Mouse (Mus musculus): ENCODE data around the gene Elmod2.
"Not testable (repeated sequence)": the region's sequence is repeated elsewhere in the genome, so short reads cannot be mapped to it uniquely, and the experiment has no call there.

The Elmod2 gene

GRCm38 (mm10) chr8:83331899-83332697 is at the start of gene Elmod2:
TSS of gene Elmod2 (minus strand) at chr8:83332486.
- peak; percentile 99 for DNase-seq

GRCm38 (mm10) chr8:83381016-83381415 is 48.7 kb upstream of the Elmod2 start:
- no peak for DNase-seq

DNA sequence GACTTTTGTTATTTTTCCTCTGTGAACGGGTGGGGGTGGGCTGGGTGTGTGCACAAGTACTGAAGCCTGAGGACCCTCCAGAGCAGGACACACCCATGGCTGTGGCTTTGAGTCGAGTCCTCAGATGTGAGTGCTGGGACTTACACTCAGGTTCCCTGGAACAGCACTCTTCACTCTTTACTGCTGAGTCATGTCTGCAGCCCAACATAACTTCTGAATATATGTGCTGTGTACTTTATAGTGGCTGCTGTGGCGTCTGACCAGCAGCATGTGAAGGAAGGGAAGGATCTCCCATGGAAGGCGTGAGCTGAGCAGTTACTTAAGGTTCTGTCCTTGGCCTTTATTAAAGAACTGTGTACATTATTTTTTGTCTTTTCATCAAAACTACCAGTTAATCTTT is 47.9 kb upstream of the Elmod2 start:
- DNase-seq, result no peak

DNA sequence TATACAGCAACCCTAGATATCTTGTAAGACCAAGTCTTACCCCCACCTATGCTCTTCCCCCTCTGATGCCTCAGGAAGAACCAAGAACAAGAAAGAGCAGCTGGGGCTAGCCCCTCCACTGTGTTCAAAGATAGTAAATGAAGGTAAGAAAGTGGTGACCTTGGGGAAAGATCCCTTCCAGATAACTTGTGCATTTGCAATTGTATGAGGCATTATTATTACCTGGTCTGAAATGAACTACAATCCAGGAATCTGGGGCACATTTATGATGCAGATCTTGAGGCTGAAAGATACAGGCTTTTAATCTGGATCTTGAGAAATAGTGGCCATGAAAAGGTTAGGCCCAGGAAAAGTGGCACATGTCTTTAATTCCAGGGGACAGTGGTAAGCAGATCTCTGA is 44.9 kb upstream of the Elmod2 start:
- no peak for DNase-seq

DNA sequence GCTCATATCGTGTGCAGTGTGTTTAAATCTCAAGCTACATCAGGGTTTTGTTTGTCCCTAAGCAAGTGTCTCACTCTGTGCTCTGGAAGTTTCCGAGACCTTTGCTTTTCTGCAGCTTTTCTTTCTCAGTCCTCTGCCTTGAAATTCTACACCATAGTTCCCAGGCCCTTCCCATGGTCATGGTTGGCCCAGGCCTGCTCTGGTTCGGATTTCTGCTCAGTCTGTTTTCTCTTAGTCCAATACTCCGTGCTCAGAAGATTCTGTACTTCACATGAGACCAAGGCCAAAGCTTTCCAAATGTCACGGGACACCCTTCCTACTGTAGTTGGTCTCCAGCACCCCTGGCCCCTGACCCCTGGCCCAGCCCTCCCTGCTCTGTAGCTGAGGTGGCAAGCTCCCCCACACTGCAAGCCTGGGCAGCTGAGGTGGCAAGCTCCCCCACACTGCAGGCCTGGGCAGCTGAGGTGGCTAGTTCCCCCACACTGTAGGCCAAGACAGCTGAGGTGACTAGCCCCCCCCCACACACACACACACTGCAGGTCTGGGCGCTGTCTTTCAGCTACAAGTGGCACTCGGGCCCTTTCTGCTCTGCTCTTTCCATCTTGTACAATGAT is 31.0 kb upstream of the Elmod2 start:
- DNase-seq, result no peak

GRCm38 (mm10) chr8:83351315-83351714 is 19.0 kb upstream of the Elmod2 start:
- DNase-seq, result no peak

DNA sequence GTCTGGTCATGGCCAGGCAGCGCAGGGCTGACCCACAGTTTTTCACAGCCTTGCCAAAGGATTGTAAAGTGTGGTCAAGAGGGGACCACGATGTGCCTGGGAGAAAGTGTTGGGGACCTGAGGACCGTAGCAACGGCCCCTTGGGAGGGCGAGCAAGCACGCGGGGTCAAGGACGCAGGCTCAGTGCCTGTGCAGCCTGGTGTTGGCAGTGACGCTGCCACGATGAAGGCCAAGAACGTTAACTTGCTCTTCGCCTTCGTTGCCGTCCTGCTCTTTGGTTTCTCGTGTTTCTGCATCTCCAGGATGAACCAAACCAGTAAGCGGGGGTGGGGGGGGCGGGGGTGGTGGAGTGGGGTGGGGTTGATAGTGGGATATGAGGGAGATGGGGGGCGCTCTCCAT is 16.0 kb upstream of the Elmod2 start, which contains the start of gene Mgat4d:
Mgat4d (plus strand) TSS at position 209 of the 400 bp plus-strand sequence.
- no peak for DNase-seq

DNA sequence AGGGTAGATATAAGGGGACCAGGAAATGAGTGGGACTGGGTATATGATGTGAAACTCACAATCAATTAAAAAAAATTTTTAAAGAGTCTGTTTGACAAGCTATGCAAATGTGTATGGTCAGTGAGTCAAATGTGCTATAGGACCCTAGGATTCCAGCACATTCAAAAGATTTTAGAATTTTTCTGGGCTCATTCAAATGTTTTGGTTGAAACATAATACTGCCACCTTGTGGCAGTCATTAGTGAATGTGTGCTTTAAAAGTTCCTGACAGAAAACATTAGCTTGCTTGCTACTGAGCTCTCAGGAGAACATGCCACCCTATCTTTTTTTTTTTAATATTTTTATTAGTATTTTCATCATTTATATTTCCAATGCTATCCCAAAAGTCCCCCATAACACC is 10.4 kb upstream of the Elmod2 start:
- peak; percentile 14 to 30 for DNase-seq

GRCm38 (mm10) chr8:83342076-83342475 is 9.8 kb upstream of the Elmod2 start:
- no peak for DNase-seq

DNA sequence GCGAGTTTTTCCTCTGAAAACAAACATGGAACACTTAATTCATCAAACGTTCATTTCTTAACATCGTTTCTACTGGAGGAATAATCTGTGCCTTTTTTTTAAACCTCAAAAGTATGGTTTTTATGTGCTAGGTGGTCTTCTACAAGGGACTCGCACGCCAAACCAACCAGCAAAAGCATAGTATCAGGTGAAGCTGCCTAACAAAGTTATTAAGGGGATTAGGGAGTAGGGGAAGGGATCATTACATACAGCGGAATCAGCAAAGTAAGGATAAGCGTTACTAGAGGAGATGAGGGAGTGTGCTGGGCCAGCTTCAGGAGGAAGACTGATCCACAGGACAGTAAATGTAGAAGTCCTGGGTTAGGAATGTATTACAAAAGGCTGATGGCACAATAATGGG is 578 bp upstream of the Elmod2 start:
- DNase-seq, result peak in 1 of 2 experiments; percentile 9

GRCm38 (mm10) chr8:83331567-83331898 is 753 bp downstream of the Elmod2 start:
- peak in 1 of 2 experiments; percentile 46 for DNase-seq

- DNase-seq, result no peak
These were observed 4.4 kb downstream of the Elmod2 start for GRCm38 (mm10) chr8:83327889-83328288.

DNA sequence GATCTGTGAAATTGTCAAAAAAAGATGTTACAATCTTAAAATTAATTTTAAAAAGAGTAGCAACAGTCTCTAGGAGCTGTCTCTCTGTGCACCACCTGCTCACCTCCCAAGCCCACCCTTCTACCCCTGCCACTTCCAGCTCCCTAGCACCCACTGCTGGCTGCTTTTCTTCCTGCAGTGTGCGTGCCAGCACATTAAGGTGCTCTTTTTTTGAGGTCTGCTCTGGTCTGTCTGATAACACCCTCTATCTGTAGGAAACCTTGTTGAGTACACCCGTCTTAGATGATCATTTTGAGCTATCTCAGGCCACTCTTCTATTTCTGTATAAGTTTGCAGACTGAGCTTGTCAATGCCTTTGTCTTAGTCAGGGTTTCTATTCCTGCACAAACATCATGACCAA is 9.2 kb downstream of the Elmod2 start:
- DNase-seq, result peak in 1 of 2 experiments; percentile 37

GRCm38 (mm10) chr8:83322374-83322773 is 9.9 kb downstream of the Elmod2 start:
- no peak for DNase-seq

DNA sequence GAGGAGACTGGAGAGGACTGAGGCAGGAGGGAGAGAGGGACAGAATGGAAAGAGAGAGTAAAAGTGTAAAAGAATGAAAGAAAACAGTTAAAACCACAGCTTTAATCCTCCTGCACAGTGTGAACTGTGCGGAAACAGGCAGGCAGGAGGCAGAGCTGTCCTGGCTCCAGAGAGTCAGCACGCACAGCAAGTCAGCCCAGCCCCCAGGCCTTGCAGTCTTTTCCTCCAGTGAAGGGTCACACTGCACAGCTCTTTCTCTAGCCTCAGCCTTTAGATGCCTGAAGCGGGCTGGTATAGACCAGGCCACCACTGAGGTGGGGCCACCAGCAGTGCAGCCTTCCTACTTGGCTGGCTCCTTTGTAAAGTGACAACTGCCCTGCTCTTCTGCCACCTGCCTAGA is 11.7 kb downstream of the Elmod2 start:
- DNase-seq, result no peak

DNA sequence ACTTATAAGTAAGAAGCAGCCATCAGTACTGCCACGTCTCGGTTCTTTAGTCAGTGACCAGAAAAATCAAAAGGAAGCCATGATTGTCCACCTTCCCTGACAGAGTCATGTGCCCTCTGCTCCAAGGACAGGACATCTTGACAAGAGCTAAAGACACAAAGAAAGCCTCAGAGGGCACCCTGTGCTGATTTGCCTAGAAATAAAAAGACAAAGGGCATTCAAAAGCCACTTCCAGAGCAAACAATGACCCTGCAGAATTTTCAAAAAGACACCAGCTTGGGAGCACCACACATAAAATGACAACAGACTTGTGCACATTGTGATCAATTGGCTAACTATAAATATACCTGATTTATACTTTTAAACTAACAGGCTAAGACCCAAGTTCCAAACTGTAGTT is 16.6 kb downstream of the Elmod2 start:
- no peak for DNase-seq

DNA sequence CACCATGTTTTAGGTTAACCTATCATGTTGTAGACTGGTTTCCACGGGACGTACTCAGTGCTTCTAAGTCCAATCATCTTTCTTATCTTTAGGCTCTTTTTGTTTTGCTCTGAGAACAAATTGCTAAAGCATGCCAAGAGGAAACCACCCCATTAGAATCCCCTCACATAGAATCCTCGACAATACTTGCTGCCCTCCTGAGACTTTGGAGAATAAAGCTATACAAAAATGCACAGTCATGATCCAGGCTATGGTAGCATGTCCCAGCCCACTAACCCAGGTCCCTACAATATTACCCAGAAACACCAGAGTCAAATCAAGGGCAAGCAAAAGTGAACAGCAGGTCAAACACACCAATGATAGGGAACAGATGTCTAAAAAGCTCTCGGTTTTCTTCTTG is 17.2 kb downstream of the Elmod2 start:
- not testable (repeated sequence) for DNase-seq

GRCm38 (mm10) chr8:83309836-83310235 is 22.4 kb downstream of the Elmod2 start:
- DNase-seq, result no peak

DNA sequence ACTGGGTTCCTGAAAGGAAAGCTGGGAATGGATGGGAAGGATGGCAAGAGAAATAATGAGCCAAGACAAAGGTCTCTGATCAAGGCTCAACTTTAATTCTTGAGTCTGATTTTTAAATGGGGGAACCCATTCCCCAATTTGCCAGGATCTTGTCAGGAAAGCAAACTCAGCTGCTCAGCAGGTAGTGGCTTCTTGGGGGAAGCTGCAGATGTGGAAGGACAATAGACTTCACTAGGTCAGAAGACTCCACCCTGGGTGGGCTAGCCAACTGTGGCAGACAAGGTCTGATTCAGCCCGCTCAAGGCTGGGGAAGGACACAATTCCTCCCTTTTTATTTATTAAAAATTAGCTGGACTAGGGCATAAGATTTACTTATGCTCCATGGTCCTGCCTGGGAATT is 27.3 kb downstream of the Elmod2 start:
- DNase-seq, result no peak

GRCm38 (mm10) chr8:83300135-83300534 is 32.2 kb downstream of the Elmod2 start:
- no peak for DNase-seq

GRCm38 (mm10) chr8:83297375-83297774 is 34.9 kb downstream of the Elmod2 start:
- no peak for DNase-seq

GRCm38 (mm10) chr8:83290176-83290575 is 42.1 kb downstream of the Elmod2 start, which contains the start of gene Ucp1:
TSS of gene Ucp1 (plus strand) at chr8:83290352.
- peak; percentile 35 to 45 for DNase-seq

DNA sequence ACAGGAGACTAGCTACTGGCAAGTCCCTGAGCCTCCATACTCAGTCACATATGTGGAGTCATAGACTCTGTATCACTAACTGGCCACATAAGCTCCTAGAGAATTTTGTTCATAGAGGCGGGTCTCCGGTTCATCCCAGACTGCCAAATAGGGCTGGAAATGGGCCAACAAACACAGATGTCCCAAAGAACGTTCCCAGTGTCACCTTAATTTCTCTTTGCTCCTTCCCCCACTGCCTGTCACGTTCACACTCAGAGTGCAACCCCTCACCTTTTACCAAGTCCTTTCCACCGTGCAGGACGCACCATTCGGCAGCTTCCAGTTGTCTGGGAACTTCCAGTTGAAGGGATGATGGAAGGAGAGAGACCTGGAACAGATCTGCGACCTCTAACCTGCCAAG is 46.9 kb downstream of the Elmod2 start:
- peak; percentile 40 to 57 for DNase-seq

- DNase-seq, result no peak
These were observed 53.9 kb downstream of the Elmod2 start for GRCm38 (mm10) chr8:83278431-83278830.
